Mouse (Mus musculus): ENCODE results near the gene Shisal2a. TPM values are rescaled to one million over a fixed set of nuclear protein-coding genes. Genes with fewer than 3 reads are reported as not detected.

The Shisal2a gene
- total and polyA plus RNA-seq, 3 experiments = not detected

DNA sequence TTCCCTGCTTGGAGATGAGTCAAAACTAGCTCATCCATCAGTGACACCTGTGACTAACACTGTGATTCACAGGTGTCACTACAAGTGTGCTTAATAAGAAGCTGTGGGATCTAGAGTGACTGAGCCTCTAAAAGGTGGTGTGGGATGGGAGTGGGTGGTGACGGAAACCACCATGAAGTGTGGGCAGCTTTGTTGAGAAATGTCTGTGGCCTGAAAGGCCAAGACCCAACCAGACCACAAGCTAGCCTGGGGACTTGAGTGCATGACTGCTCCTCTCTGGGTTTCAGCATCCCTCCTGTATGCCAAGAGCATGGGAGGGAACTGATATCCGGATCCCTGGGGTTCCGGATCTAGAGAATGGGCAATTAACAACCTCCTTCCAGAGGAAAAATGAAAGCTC, 11.7 kb downstream of the Shisal2a start:
- Histone ChIP-seq H3K27ac (ENCODE audit: insufficient read depth, low read depth) (no peak overlapping the region), H3K4me1 (ENCODE audit: control insufficient read depth in 1 of 2, insufficient read depth in 2 of 2) (peaks cover 4 to 10% of the 10 kb centered on the region in 2 experiments; a peak in 2 of 4 replicates), H3K27me3 (replicated peaks) (no peaks in the 10 kb centered on the region), H3K4me3 (replicated peaks in 1 of 3; ENCODE audit: low read depth in 2 of 3, low read length in 2 of 3, poor library complexity in 1 of 3) (no peak overlapping the region), H3K9me3 (replicated peaks; ENCODE audit: low read length) (no peaks in the 10 kb centered on the region), H3K36me3 (replicated peaks in 1 of 2; ENCODE audit: control insufficient read depth in 1 of 2, insufficient read depth in 1 of 2, low read length in 1 of 2) (no peaks in the 10 kb centered on the region), H3K9ac (ENCODE audit: insufficient read depth, low read depth) (no peak overlapping the region), H3K79me2 (replicated peaks; ENCODE audit: control insufficient read depth, extremely low read depth, insufficient read depth, poor library complexity, severe bottlenecking) (no peaks in the 10 kb centered on the region), H3K4me2 (ENCODE audit: insufficient read depth, low read depth, poor library complexity, severe bottlenecking) (no peak overlapping the region)
- no peak for TF ChIP-seq MYC (IDR thresholded peaks at IDR 0.05; ENCODE audit: low read depth, low read length)
- TF ChIP-seq JUN (IDR thresholded peaks at IDR 0.05; ENCODE audit: insufficient read depth, low read depth, low read length) = no peak
- in situ Hi-C loops (cut with MboI; ENCODE audit: low pct_ligation_motif_present, low pct_unique_long_range_greater_than_20kb, low sequenced_read_pairs) = no loop called here
- DNase-seq (ENCODE audit: extremely low read depth) = no peak
- dilution Hi-C loops (cut with MboI; ENCODE audit: extremely low pct_ligation_motif_present, extremely low pct_unique_long_range_greater_than_20kb, low sequenced_read_pairs) = no loop called here

DNA sequence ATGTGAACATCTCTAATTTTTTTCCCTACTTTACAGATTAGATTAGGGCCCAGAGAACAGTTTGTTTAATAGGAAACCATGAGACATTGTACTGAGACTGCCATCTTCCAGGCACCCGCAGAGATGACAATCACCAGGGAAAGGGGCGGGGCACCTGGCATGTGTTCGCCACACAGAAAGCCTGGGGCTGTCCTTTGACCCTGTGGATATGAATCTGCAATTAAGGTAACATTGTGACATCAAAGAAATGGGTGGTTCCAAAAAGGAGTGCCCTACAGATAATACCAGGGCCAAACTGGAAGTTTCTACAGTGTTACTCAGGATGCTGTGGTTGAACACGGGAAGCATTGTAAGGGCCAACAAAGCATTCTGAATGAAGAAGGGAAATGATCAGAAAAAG, 12.7 kb downstream of the Shisal2a start:
- dilution Hi-C loops (cut with MboI; ENCODE audit: extremely low pct_ligation_motif_present, extremely low pct_unique_long_range_greater_than_20kb, low sequenced_read_pairs) (no loop called here), in situ Hi-C loops (cut with MboI; ENCODE audit: low pct_ligation_motif_present, low pct_unique_long_range_greater_than_20kb, low sequenced_read_pairs) (no loop called here)
- H3K27me3 ChIP-seq (replicated peaks) = no peaks in the 10 kb centered on the region
- no peaks in the 10 kb centered on the region for H3K79me2 ChIP-seq (replicated peaks; ENCODE audit: control insufficient read depth, extremely low read depth, insufficient read depth, poor library complexity, severe bottlenecking)
- H3K4me1 ChIP-seq (ENCODE audit: control insufficient read depth in 1 of 2, insufficient read depth in 2 of 2) = peaks cover 4 to 10% of the 10 kb centered on the region in 2 experiments; a peak in 2 of 4 replicates
- no peak overlapping the region for H3K4me2 ChIP-seq (ENCODE audit: insufficient read depth, low read depth, poor library complexity, severe bottlenecking)
- no peaks in the 10 kb centered on the region for H3K36me3 ChIP-seq (replicated peaks in 1 of 2; ENCODE audit: control insufficient read depth in 1 of 2, insufficient read depth in 1 of 2, low read length in 1 of 2)
- no peak overlapping the region for H3K27ac ChIP-seq (ENCODE audit: insufficient read depth, low read depth)
- DNase-seq (ENCODE audit: extremely low read depth) = no peak
- H3K4me3 ChIP-seq (replicated peaks in 1 of 3; ENCODE audit: low read depth in 2 of 3, low read length in 2 of 3, poor library complexity in 1 of 3) = no peak overlapping the region
- TF ChIP-seq SMC3 (IDR thresholded peaks at IDR 0.05; ENCODE audit: low read depth, low read length) = no peak
- no peak for TF ChIP-seq TBP (conservative IDR thresholded peaks at IDR 0.05; ENCODE audit: low read depth, low read length)
- no peak for TF ChIP-seq CTCF (conservative IDR thresholded peaks at IDR 0.05 in 1 of 2, IDR thresholded peaks at IDR 0.05 in 1 of 2; ENCODE audit: low read depth in 2 of 2, low read length in 2 of 2)
- no peak for TF ChIP-seq ELF1 (IDR thresholded peaks at IDR 0.05; ENCODE audit: low read depth, low read length)
- no peak for TF ChIP-seq TCF12 (IDR thresholded peaks at IDR 0.05; ENCODE audit: low read depth, low read length)
- no peak for TF ChIP-seq JUN (IDR thresholded peaks at IDR 0.05; ENCODE audit: insufficient read depth, low read depth, low read length)
- no peak for TF ChIP-seq CHD2 (IDR thresholded peaks at IDR 0.05; ENCODE audit: low read length)
- no peak for TF ChIP-seq MAX (IDR thresholded peaks at IDR 0.05; ENCODE audit: low read length)
- TF ChIP-seq CHD1 (IDR thresholded peaks at IDR 0.05; ENCODE audit: low read depth, low read length) = no peak
- no peak for TF ChIP-seq ZNF384 (IDR thresholded peaks at IDR 0.05; ENCODE audit: low read depth, low read length)
- no peak for TF ChIP-seq NELFE (IDR thresholded peaks at IDR 0.05; ENCODE audit: low read depth, low read length)
- TF ChIP-seq POLR2A (IDR thresholded peaks at IDR 0.05; ENCODE audit: low read depth, low read length) = no peak
- no peak for TF ChIP-seq RCOR1 (conservative IDR thresholded peaks at IDR 0.05; ENCODE audit: low read depth, low read length)
- no peak for TF ChIP-seq E2F4 (IDR thresholded peaks at IDR 0.05; ENCODE audit: insufficient replicate concordance, low read depth, low read length)
- TF ChIP-seq IRF4 (IDR thresholded peaks at IDR 0.05; ENCODE audit: low read depth, low read length) = no peak
- no peak for TF ChIP-seq ZKSCAN1 (IDR thresholded peaks at IDR 0.05; ENCODE audit: borderline replicate concordance, low read depth, low read length)
- no peak for TF ChIP-seq KAT2A (IDR thresholded peaks at IDR 0.05; ENCODE audit: insufficient replicate concordance, low read length)
- no peak for TF ChIP-seq RAD21 (IDR thresholded peaks at IDR 0.05; ENCODE audit: low read depth, low read length)
- no peak for TF ChIP-seq NRF1 (IDR thresholded peaks at IDR 0.05; ENCODE audit: low read depth, low read length)
- H3K9ac ChIP-seq (ENCODE audit: insufficient read depth, low read depth) = no peak overlapping the region
- no peaks in the 10 kb centered on the region for H3K9me3 ChIP-seq (replicated peaks; ENCODE audit: low read length)

Measured in CH12.LX (cell line).